Mouse (Mus musculus) heart, adult 2 months (tissue): ENCODE results near the gene Mmp23.

Experiments used
- CTCF ChIP-seq: fragments of 200-600 bp; IDR thresholded peaks from 2 replicates; pipeline ENCODE4 v1.8.1; 2022; ENCODE audit warnings: antibody characterized with exemption, mild to moderate bottlenecking, moderate library complexity
- EP300 ChIP-seq: fragments of 200-500 bp; IDR thresholded peaks from 2 replicates; pipeline ENCODE4 v1.6.1; 2011; ENCODE audit warnings: low read depth, low read length, control low read depth; ENCODE audit not compliant: insufficient read depth
- POLR2A ChIP-seq: fragments of 200-500 bp; IDR thresholded peaks from 2 replicates; pipeline ENCODE4 v1.6.1; 2011; ENCODE audit warnings: mild to moderate bottlenecking, low read depth, low read length, control low read depth; ENCODE audit not compliant: insufficient read depth

GRCm38 (mm10) chr4:155652283-155653085 lies 700 bp downstream of the Mmp23 start:
- TF ChIP-seq EP300 (no peak), POLR2A (no peak), CTCF (no peak)
